Mouse (Mus musculus): Measurements from ENCODE around the gene Gm20696.

- TF ChIP-seq EP300 (IDR thresholded peaks at IDR 0.05; ENCODE audit: insufficient read depth, low read depth, low read length) (no peak), CTCF (IDR thresholded peaks at IDR 0.05; ENCODE audit: low read depth, low read length) (no peak)
Observed at GRCm38 (mm10) chr6:99401211-99401610, 265.4 kb downstream of the Gm20696 start.

All from ES-Bruce4 (cell line).